Mouse (Mus musculus) neural tube, embryonic 14.5 days (tissue): Measurements from ENCODE around the gene Tent5c. TPM values are rescaled to one million over a fixed set of nuclear protein-coding genes. Genes with fewer than 3 reads are reported as not detected.

Experiments
- ATAC-seq: fragments of 200-750 bp; cut with Nextera tagmentation; 2 replicates; pipeline ENCODE4 v1.8.0; 2017; ENCODE audit warnings: low read depth, mild to moderate bottlenecking, moderate TSS enrichment, moderate library complexity
- H3K27ac ChIP-seq: fragments of 300-500 bp; sonication (generic); 2 replicates; pipeline ENCODE4 v1.5.1; 2014; ENCODE audit warnings: low read depth, mild to moderate bottlenecking, control low read depth, low read length, moderate library complexity, mixed read lengths
- H3K27me3 ChIP-seq: fragments of 300-500 bp; sonication (generic); 2 replicates; pipeline ENCODE4 v1.6.1; 2014; ENCODE audit warnings: low read length; ENCODE audit not compliant: control insufficient read depth, insufficient read depth
- H3K36me3 ChIP-seq: fragments of 300-500 bp; sonication (generic); 2 replicates; pipeline ENCODE4 v1.6.1; 2014; ENCODE audit warnings: low read length, mixed read lengths; ENCODE audit not compliant: control insufficient read depth, insufficient read depth
- H3K4me1 ChIP-seq: fragments of 300-500 bp; sonication (generic); 2 replicates; pipeline ENCODE4 v1.6.1; 2014; ENCODE audit warnings: low read length; ENCODE audit not compliant: control insufficient read depth, insufficient read depth
- H3K4me2 ChIP-seq: fragments of 300-500 bp; sonication (generic); 2 replicates; pipeline ENCODE4 v1.6.1; 2014; ENCODE audit warnings: mild to moderate bottlenecking, low read depth, low read length, control low read depth
- H3K4me3 ChIP-seq: fragments of 300-500 bp; sonication (generic); 2 replicates; pipeline ENCODE4 v1.5.1; 2014; ENCODE audit warnings: low read depth, low read length, control low read depth, mixed read lengths
- H3K9ac ChIP-seq: fragments of 300-500 bp; sonication (generic); replicated peaks from 2 replicates; pipeline ENCODE4 v1.6.1; 2014; ENCODE audit warnings: low read depth, mild to moderate bottlenecking, control low read depth, low read length, mixed read lengths
- H3K9me3 ChIP-seq: fragments of 300-500 bp; sonication (generic); 2 replicates; pipeline ENCODE4 v1.6.1; 2016; ENCODE audit warnings: low read length; ENCODE audit not compliant: control insufficient read depth
- WGBS: fragments of 180-500 bp; shearing (Covaris S2); extraction: QIAGEN DNeasy Blood & Tissue Kit; methylation state at CpG from one replicate; pipeline ENCODE4 v1.1.7; 2014; 5-methylcytosine and 5-hydroxymethylcytosine counted together
- polyA plus RNA-seq: library from polyadenylated mRNA; unstranded; fragments of >200 nt; fragmentation: Nextera tagmentation; extraction: Ambion mirVana; gene quantifications from 2 replicates; pipeline ENCODE4 v1.2.1, GENCODE M21; 2014

Tent5c gene
- polyA plus RNA-seq: 2.9 and 3.2 TPM in 2 replicates

- Histone ChIP-seq H3K36me3 (no peaks in the 10 kb centered on the region), H3K4me3 (peak within 1 kb of the TSS; percentile 67), H3K9me3 (no peaks in the 10 kb centered on the region), H3K4me1 (no peaks in the 10 kb centered on the region; the same call in 1 of the 2 replicates), H3K9ac (peak within 1 kb of the TSS; percentile 39), H3K27me3 (peaks cover 24% of the 10 kb centered on the region), H3K4me2 (peak within 1 kb of the TSS; percentile 97), H3K27ac (no peak within 1 kb of the TSS)
- WGBS: under 1% methylated on average over 52 of the region's 73 CpGs
- peak; percentile 89 for ATAC-seq
These were observed at the start of gene Tent5c for GRCm38 (mm10) chr3:100489133-100490009. TSS of gene Tent5c (minus strand) at chr3:100489324.

- 100% methylated on average over 2 of the region's 2 CpGs for WGBS
- ATAC-seq: no peak
These were observed 47.6 kb upstream of the Tent5c start for GRCm38 (mm10) chr3:100536686-100537085.

GRCm38 (mm10) chr3:100535902-100536301, 46.8 kb upstream of the Tent5c start:
- WGBS: 76% methylated on average over 4 of the region's 4 CpGs
- Histone ChIP-seq H3K4me1 (no peaks in the 10 kb centered on the region), H3K4me3 (no peak overlapping the region), H3K27ac (no peak overlapping the region), H3K27me3 (no peaks in the 10 kb centered on the region), H3K9me3 (no peaks in the 10 kb centered on the region), H3K4me2 (no peak overlapping the region), H3K36me3 (no peaks in the 10 kb centered on the region), H3K9ac (no peak overlapping the region)
- no peak for ATAC-seq

More at GRCm38 (mm10) chr3:100536686-100537085, 47.6 kb upstream of the Tent5c start:
- Histone ChIP-seq H3K4me3 (no peak overlapping the region), H3K9ac (no peak overlapping the region), H3K36me3 (no peaks in the 10 kb centered on the region), H3K27me3 (no peaks in the 10 kb centered on the region), H3K4me1 (no peaks in the 10 kb centered on the region), H3K9me3 (no peaks in the 10 kb centered on the region), H3K27ac (no peak overlapping the region), H3K4me2 (no peak overlapping the region)

- Histone ChIP-seq H3K27ac (no peak overlapping the region), H3K36me3 (no peaks in the 10 kb centered on the region), H3K9ac (no peak overlapping the region), H3K4me1 (no peaks in the 10 kb centered on the region), H3K27me3 (no peaks in the 10 kb centered on the region), H3K4me2 (no peak overlapping the region), H3K4me3 (no peak overlapping the region), H3K9me3 (no peaks in the 10 kb centered on the region)
- 55% methylated on average over 3 of the region's 3 CpGs for WGBS
- ATAC-seq: no peak
These were observed 46.2 kb upstream of the Tent5c start for GRCm38 (mm10) chr3:100535298-100535697.

- Histone ChIP-seq H3K4me3 (no peak overlapping the region), H3K27me3 (no peaks in the 10 kb centered on the region), H3K4me2 (no peak overlapping the region), H3K27ac (no peak overlapping the region), H3K4me1 (no peaks in the 10 kb centered on the region), H3K9ac (no peak overlapping the region), H3K9me3 (no peaks in the 10 kb centered on the region), H3K36me3 (no peaks in the 10 kb centered on the region)
- WGBS: 91% methylated on average over 3 of the region's 3 CpGs
- ATAC-seq: no peak
These were observed 45.3 kb upstream of the Tent5c start for GRCm38 (mm10) chr3:100534394-100534793.

- Histone ChIP-seq H3K4me3 (no peak overlapping the region), H3K9ac (no peak overlapping the region), H3K4me2 (no peak overlapping the region), H3K27me3 (no peaks in the 10 kb centered on the region), H3K4me1 (no peaks in the 10 kb centered on the region), H3K36me3 (no peaks in the 10 kb centered on the region), H3K9me3 (no peaks in the 10 kb centered on the region), H3K27ac (no peak overlapping the region)
- no peak for ATAC-seq
These were observed 44.3 kb upstream of the Tent5c start for GRCm38 (mm10) chr3:100533429-100533828.

GRCm38 (mm10) chr3:100530919-100531318, 41.8 kb upstream of the Tent5c start:
- H3K9ac ChIP-seq: no peak overlapping the region
- no peaks in the 10 kb centered on the region for H3K4me1 ChIP-seq
- WGBS: 94% methylated on average over 5 of the region's 5 CpGs
- no peak overlapping the region for H3K4me3 ChIP-seq
- no peaks in the 10 kb centered on the region for H3K36me3 ChIP-seq
- no peak overlapping the region for H3K27ac ChIP-seq
- H3K4me2 ChIP-seq: no peak overlapping the region
- H3K9me3 ChIP-seq: no peaks in the 10 kb centered on the region
- ATAC-seq: no peak
- H3K27me3 ChIP-seq: no peaks in the 10 kb centered on the region

- Histone ChIP-seq H3K27ac (no peak overlapping the region), H3K4me1 (no peaks in the 10 kb centered on the region), H3K36me3 (no peaks in the 10 kb centered on the region), H3K4me2 (no peak overlapping the region), H3K9ac (no peak overlapping the region), H3K27me3 (no peaks in the 10 kb centered on the region), H3K4me3 (no peak overlapping the region), H3K9me3 (no peaks in the 10 kb centered on the region)
- WGBS: 88% methylated on average over 7 of the region's 7 CpGs
- no peak for ATAC-seq
These were observed 41.2 kb upstream of the Tent5c start for GRCm38 (mm10) chr3:100530244-100530788.

- Histone ChIP-seq H3K9ac (no peak overlapping the region), H3K27ac (no peak overlapping the region), H3K27me3 (no peaks in the 10 kb centered on the region), H3K36me3 (no peaks in the 10 kb centered on the region), H3K4me1 (no peaks in the 10 kb centered on the region), H3K9me3 (no peaks in the 10 kb centered on the region), H3K4me3 (no peak overlapping the region), H3K4me2 (no peak overlapping the region)
- 87% methylated on average over 7 of the region's 7 CpGs for WGBS
- no peak for ATAC-seq
These were observed 33.5 kb upstream of the Tent5c start for GRCm38 (mm10) chr3:100522671-100523070.
